Mouse (Mus musculus): ENCODE measurements at regions not wholly inside any gene's neighbourhood (a gene's known extent, or its start where the extent isn't known, plus 50 kb on each side); places are given as distances from the start of the nearest gene placed in this dataset.

DNA sequence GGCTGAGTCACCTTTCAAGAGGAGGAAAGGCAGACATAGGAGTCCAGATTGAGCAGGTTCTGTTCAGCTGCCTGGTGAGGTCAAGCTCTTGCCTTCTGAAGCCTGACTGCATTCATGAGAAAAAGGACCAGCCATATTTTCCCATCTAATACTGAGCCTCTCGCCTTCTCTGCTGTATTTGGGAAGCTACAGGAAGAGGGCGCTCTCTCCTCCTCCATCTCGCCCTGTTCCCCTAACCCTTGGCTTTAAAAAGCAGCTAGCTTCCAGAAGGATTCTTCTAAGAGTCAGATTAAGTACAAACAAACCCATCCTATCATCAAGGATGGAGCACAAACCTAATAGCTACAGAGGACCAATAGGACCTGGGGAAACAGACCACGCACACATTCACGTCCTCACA is 98.3 kb downstream of the Foxb1 start:
- no peak for DNase-seq (ENCODE audit: low spot score in 2 of 2)

DNA sequence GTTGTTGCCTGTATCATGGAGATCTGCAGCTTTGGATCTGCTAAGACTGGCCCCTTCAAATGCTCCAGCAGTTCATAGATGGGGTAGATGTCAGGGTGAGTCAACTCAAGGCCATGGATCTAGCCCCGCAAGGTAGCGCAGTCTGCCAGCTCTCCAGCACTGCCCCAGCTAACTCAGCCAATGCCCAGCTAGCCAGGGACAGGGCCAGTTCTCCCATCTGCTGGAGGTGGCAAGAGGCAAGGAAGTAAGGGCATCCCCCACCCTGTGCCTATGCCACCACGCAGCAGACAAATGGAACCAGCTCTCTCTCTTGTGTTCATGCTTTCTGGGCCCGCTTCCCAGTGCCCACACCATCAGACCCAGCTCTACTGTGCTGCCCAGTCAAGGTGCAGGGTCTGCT is 102.5 kb downstream of the Foxb1 start:
- no peak for DNase-seq (ENCODE audit: low spot score in 2 of 2)

- DNase-seq (ENCODE audit: low spot score in 2 of 2): no peak
These were observed 104.7 kb downstream of the Foxb1 start for GRCm38 (mm10) chr9:69656053-69656452.

GRCm38 (mm10) chr9:69652106-69652505 is 108.6 kb downstream of the Foxb1 start:
- no peak for DNase-seq (ENCODE audit: low spot score in 2 of 2)

GRCm38 (mm10) chr9:69651608-69652007 is 109.1 kb downstream of the Foxb1 start:
- no peak for DNase-seq (ENCODE audit: low spot score in 2 of 2)

GRCm38 (mm10) chr9:69642591-69642990 is 118.1 kb downstream of the Foxb1 start:
- no peak for DNase-seq (ENCODE audit: low spot score in 2 of 2)

GRCm38 (mm10) chr9:69623312-69623711 is 137.4 kb downstream of the Foxb1 start:
- DNase-seq (ENCODE audit: low spot score in 2 of 2): peak; percentile 34 to 78

DNA sequence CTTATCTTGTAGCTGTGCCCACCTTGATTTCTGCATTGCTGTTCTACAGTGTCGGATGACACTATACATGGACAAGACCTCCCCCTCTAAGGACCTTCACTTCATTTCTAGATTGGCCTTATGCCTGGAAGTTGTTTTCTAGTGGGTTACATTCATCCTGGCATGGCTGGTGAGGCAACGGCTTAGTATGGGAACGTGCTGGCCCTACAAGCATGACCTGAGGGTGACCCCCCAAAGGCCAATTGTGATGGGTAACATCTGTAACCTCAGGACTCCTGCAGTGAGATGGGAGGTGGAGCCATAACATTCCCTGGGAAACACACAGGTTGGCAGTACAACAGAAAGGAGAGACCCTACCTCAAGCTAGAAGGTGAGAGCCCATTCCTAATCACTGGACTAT is 139.7 kb downstream of the Foxb1 start:
- DNase-seq (ENCODE audit: low spot score in 2 of 2): no peak

- no peak for DNase-seq (ENCODE audit: low spot score in 2 of 2)
These were observed 143.4 kb downstream of the Foxb1 start for GRCm38 (mm10) chr9:69617328-69617727.

DNA sequence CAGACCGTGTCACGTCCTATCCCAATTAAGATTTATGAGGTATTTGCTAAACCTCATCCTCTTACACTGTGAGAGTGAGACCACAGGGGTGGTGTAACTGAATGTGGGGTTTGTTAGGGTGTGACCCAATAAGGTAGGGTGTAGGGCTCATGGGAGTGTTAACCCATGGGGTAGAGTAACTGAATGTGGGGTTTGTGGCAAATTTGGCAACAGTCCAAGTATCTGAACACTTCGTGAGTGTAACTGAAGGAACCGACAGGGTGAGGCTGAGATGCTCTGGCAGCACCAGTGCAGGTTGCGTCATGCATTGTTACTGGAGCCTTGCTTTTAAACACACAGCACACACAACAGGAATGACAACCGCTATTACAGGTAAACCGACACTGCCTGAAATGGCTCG is 144.1 kb downstream of the Anxa2 start:
- no peak for DNase-seq (ENCODE audit: low spot score in 2 of 2)

DNA sequence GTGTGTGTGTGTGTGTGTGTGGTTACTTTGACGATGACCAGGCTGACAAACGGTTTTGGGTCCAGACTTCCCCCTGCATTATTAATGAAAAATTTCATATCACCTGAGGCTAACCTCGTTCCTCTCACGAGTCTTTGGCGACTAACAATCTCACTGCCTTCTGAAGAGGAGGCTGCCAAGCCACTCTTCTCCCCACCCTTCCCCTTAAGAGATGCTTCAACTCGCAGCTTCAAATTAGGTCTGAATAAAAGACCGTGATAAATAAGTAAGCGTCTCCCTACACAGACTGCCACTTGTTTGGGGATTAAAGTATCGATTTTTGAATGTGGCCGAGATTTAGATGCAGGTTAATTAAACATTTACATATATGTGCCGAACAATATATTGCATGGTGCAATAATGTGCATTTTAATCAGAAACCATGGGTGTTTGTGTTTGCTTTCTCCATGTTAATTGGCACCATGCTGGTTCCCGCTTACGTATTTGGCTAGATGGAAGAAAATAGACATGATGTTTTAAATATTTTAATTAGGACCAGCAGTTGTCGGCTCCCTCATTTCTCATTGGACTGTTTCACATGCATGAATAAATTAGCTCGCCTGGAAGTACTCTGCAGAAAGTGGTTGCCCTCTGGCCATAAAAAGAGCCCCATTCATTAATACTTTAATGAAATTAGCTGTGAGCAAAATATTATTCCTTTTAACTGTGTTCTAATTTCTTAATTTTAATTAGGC is 139.1 kb downstream of the Anxa2 start:
- DNase-seq (ENCODE audit: low spot score in 2 of 2): no peak

DNA sequence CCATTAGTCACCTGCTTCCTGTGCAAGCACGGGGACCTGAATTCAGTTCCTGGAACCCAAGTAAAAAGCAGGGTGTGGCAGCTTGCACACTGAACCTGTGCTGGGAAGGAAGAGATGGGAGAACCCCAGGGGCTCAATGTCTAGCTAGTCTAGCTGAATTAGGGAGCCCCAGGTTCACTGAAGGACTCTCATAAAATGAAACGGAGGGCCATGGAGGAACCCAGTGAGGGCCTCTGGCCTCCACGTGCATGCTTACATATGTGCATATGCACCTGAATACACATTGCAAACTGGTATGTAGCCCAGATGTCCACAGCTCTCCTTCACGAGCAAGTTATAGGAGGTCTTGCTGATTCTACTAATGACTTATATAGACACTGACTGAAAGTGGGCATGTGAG is 135.4 kb downstream of the Anxa2 start:
- no peak for DNase-seq (ENCODE audit: low spot score in 2 of 2)

DNA sequence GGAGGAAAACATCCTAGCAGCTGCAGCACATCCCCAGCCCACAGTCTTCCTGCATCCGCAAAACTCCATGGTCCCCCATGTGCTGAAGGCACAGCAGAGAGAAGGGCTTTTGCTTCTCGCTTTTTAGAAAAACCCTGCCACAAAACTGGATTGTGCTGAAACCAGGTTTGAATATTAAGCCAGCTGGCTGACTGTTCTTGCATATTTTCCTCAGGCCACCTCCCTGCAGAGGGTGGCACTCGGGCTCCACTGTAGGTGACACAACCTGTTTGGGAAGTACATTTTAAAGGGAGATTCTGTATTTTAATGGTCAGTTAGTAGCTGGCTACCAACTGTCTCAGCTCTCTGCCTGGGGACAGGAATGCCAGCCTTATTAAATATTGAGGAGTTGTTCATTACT is 133.7 kb downstream of the Anxa2 start:
- no peak for DNase-seq (ENCODE audit: low spot score in 2 of 2)

- DNase-seq (ENCODE audit: low spot score in 2 of 2): no peak
These were observed 127.8 kb downstream of the Anxa2 start for GRCm38 (mm10) chr9:69581236-69581635.

DNA sequence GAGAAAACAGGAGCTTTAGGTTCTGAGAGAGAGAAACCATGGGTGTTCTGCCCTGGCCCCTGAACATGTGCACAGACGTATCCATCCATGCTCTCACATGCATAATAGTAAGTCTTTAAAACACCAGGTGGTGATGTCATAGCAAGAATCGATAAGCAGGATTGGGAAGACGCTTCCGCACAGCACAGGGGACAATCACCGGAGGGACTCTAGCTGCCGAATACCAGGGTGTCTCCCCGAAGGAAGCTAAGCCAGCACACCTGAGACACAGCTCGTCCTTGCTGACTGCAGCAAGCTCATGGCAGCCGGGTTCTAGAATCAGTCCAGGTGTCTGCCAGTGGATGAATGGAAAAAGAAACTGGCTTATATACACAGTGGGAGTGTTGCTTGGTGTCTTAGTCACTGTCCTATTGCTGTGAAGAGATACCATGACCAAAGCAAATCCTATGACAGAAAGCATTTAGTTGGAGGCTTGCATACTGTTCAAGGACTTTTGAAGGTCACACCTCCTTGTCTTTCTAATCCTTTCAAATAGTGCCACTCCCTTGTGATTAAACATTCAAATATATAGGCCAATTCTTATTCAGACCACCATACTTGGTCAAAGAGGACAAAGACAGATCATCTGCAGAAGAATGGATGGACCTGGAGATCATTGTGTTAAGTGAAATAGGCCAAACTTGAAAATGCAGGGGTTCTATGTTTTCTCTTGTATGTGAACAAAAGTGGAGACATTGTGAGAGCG is 124.4 kb downstream of the Anxa2 start:
- DNase-seq (ENCODE audit: low spot score in 2 of 2): no peak

DNA sequence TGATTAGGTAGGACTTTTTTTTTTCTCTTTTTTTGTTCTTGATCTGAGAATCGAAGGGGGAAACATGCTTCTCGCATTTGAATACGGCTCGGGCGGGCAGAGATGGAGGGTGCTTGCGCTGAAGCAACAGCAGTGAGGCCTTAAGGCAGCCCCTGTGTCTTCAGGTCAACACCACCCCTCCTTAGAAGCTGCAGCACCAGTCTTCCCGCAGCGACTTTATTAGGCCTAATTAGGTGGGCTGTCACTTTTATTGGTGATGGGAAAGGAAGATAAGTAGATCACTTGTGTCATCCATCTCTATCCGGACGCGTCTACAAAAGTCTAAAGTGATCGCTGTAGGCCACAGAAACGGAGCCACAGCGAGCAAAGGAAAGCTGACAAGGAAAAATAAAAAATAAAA is 122.0 kb downstream of the Anxa2 start:
- DNase-seq (ENCODE audit: low spot score in 2 of 2): no peak

DNA sequence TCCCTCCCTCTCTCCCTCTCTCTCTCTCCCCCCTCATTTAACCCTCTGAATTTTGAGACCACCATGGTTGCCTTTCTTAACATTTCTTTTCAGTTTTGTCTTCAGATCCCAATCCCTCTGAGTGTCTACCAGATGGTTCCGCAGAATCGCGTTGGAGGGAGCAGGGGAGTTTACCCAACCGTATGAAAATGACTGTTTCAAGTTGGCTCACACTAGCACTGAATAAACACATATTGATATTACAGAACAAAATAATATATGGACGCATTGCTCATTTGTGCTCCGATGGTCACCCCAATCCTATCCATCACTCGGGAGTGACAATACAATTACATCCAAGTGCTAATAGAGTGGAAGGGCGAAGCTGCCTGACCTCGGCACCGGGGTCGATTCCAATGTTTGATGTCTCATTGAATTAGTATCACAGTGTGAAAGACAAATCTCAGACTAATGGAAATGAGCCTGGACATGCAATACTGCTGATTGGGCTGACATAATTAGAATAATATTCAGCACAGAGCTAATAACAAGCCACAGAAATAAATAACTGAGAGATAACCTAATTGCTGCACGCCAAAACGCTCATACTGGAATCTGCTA is 115.3 kb downstream of the Anxa2 start:
- peak; percentile 17 to 36 for DNase-seq (ENCODE audit: low spot score in 2 of 2)

- no peak for DNase-seq (ENCODE audit: low spot score in 2 of 2)
These were observed 114.8 kb downstream of the Anxa2 start for GRCm38 (mm10) chr9:69568222-69568621.

GRCm38 (mm10) chr9:69566996-69567395 is 113.6 kb downstream of the Anxa2 start:
- DNase-seq (ENCODE audit: low spot score in 2 of 2): no peak

DNA sequence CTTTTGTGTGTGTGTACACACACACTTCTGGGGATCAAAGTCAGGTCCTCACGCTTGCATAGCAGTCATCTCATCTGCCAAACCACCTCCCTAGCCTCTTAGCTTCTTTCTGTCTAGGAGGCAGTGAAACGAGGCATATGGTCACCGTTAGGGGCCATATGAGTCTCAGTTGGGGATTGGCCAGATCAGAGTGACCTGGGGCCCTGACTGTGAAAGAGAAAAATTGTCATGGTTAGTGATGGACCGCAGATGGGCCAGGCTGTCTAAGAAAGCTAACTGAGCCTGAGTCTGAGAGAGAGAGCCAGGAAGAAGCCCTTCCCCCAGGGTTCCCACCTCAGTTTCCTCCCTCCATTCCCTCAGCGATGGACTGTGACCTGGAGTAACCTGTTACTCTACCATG is 89.8 kb downstream of the Anxa2 start:
- no peak for DNase-seq (ENCODE audit: low spot score in 2 of 2)
